ENCODE assay signal across 8 mouse cellular contexts in genomic region chr15:78900585-78901421, GRCm38 (mm10). TPM values are rescaled to one million over a fixed set of nuclear protein-coding genes. Genes with fewer than 3 reads are reported as not detected.
DNase-seq lines count a peak whose midpoint lies in the region; ATAC-seq and TF ChIP-seq lines count a peak whose summit lies in the region.

No protein-coding gene starts in this region.

- H3K9me3 ChIP-seq in forebrain, embryonic 14.5 days (replicated peaks; ENCODE audit: control insufficient read depth, low read length): no peaks in the 10 kb centered on the region
- H3K9me3 ChIP-seq in limb, embryonic 15.5 days: no peaks in the 10 kb centered on the region
- H3K9me3 ChIP-seq in neural tube, embryonic 14.5 days (ENCODE audit: control insufficient read depth, low read length): no peaks in the 10 kb centered on the region

- TF ChIP-seq POLR2A in thymus, adult 2 months (IDR thresholded peaks at IDR 0.05; ENCODE audit: control insufficient read depth, extremely low read depth, insufficient read depth, low read length, poor library complexity): no peak

- no peaks in the 10 kb centered on the region for H3K27me3 ChIP-seq in thymus, adult 2 months (ENCODE audit: control insufficient read depth, insufficient read depth, low read length)
- 0 out of 2 replicates have a peak, but pooled peaks cover 3% of the 10 kb centered on the region for H3K27me3 ChIP-seq in forebrain, embryonic 14.5 days (replicated peaks; ENCODE audit: control insufficient read depth, insufficient read depth, low read length)
- H3K27me3 ChIP-seq in limb, embryonic 15.5 days: no peaks in the 10 kb centered on the region
- H3K27me3 ChIP-seq in neural tube, embryonic 14.5 days (ENCODE audit: control insufficient read depth, insufficient read depth, low read length): 0 out of 2 replicates have a peak, but pooled peaks cover 2% of the 10 kb centered on the region

- peak overlapping the region; percentile 87 for H3K4me3 ChIP-seq in thymus, adult 2 months (ENCODE audit: control insufficient read depth, insufficient read depth, low read length)
- H3K4me3 ChIP-seq in forebrain, embryonic 14.5 days (ENCODE audit: low read depth, low read length): peak overlapping the region; percentile 46
- H3K4me3 ChIP-seq in limb, embryonic 15.5 days: peak overlapping the region; percentile 85
- peak overlapping the region; percentile 29 for H3K4me3 ChIP-seq in neural tube, embryonic 14.5 days (ENCODE audit: low read depth, low read length)

- no peak for ATAC-seq in forebrain, embryonic 14.5 days
- peak; percentile 3; the same call in 1 of the 2 replicates for ATAC-seq in limb, embryonic 15.5 days (ENCODE audit: insufficient number of reproducible peaks, low FRiP score, low TSS enrichment, low read depth)
- ATAC-seq in neural tube, embryonic 14.5 days (ENCODE audit: low read depth): no peak
- no peak for ATAC-seq in frontal cortex, adult (ENCODE audit: low TSS enrichment)

- 34% methylated on average over 18 of the region's 18 CpGs for WGBS in thymus, adult 2 months
- WGBS in forebrain, embryonic 14.5 days: 22% methylated on average over 18 of the region's 18 CpGs
- WGBS in limb, embryonic 15.5 days: 9% methylated on average over 18 of the region's 18 CpGs
- WGBS in neural tube, embryonic 14.5 days: 23% methylated on average over 18 of the region's 18 CpGs

- peaks cover 15% of the 10 kb centered on the region for H3K36me3 ChIP-seq in thymus, adult 2 months (ENCODE audit: control insufficient read depth, insufficient read depth, low read length)
- no peaks in the 10 kb centered on the region for H3K36me3 ChIP-seq in forebrain, embryonic 14.5 days (ENCODE audit: control insufficient read depth, insufficient read depth, low read length)
- peaks cover 37% of the 10 kb centered on the region for H3K36me3 ChIP-seq in limb, embryonic 15.5 days
- H3K36me3 ChIP-seq in neural tube, embryonic 14.5 days (ENCODE audit: control insufficient read depth, insufficient read depth, low read length): no peaks in the 10 kb centered on the region

- no peak for TF ChIP-seq CTCF in thymus, adult 2 months (IDR thresholded peaks at IDR 0.05; ENCODE audit: borderline replicate concordance, control insufficient read depth, extremely low read depth, insufficient read depth, low read length, poor library complexity)

- 0 out of 2 replicates have a peak overlapping the region, but pooled peaks have one; percentile 23 for H3K27ac ChIP-seq in thymus, adult 2 months (ENCODE audit: control insufficient read depth, insufficient read depth, low read length)
- H3K27ac ChIP-seq in forebrain, embryonic 14.5 days (ENCODE audit: low read depth, low read length): no peak overlapping the region
- peak overlapping the region; percentile 82 for H3K27ac ChIP-seq in limb, embryonic 15.5 days
- no peak overlapping the region for H3K27ac ChIP-seq in neural tube, embryonic 14.5 days (ENCODE audit: low read depth, low read length)

- peak overlapping the region; percentile 69 for H3K9ac ChIP-seq in forebrain, embryonic 14.5 days (ENCODE audit: low read length)
- peak overlapping the region; percentile 81 for H3K9ac ChIP-seq in limb, embryonic 15.5 days
- H3K9ac ChIP-seq in neural tube, embryonic 14.5 days (replicated peaks; ENCODE audit: low read depth, low read length): no peak overlapping the region; the same call in 1 of the 2 replicates

- H3K4me1 ChIP-seq in thymus, adult 2 months (replicated peaks; ENCODE audit: control insufficient read depth, insufficient read depth, low read length): peaks cover 50% of the 10 kb centered on the region
- H3K4me1 ChIP-seq in forebrain, embryonic 14.5 days (ENCODE audit: control insufficient read depth, insufficient read depth, low read length): peaks cover 4% of the 10 kb centered on the region; the same call in 1 of the 2 replicates
- H3K4me1 ChIP-seq in limb, embryonic 15.5 days: peaks cover 62% of the 10 kb centered on the region
- H3K4me1 ChIP-seq in neural tube, embryonic 14.5 days (ENCODE audit: control insufficient read depth, insufficient read depth, low read length): peaks cover 5% of the 10 kb centered on the region

- peak overlapping the region; percentile 88 for H3K4me2 ChIP-seq in forebrain, embryonic 14.5 days (ENCODE audit: low read length)
- H3K4me2 ChIP-seq in limb, embryonic 15.5 days: peak overlapping the region; percentile 76
- peak overlapping the region; percentile 57 for H3K4me2 ChIP-seq in neural tube, embryonic 14.5 days (ENCODE audit: low read depth, low read length)

- DNase-seq in thymus, adult 2 months: no peak
- DNase-seq in thymus, postnatal 0 days (ENCODE audit: low spot score): no peak
- DNase-seq in forebrain, embryonic 14.5 days (ENCODE audit: low spot score): no peak
- no peak for DNase-seq in cerebellum, adult 9-11 months
- no peak for DNase-seq in thymus, postnatal 36 days

RNA-seq across cellular contexts. Expression of gene Sh3bp1, which starts 1.2 kb away (rescaled TPM):
- polyA plus RNA-seq in thymus, adult 2 months (2012; rRNA removed): 371 and 412 TPM in 2 replicates
- 27.7 and 39.1 TPM in 2 replicates for polyA plus RNA-seq in thymus, postnatal 0 days (2015; fragmentation: Nextera tagmentation; extraction: Ambion mirVana)
- 4.2 and 5.8 TPM in 2 replicates for polyA plus RNA-seq in forebrain, embryonic 14.5 days (2014; fragmentation: Nextera tagmentation; extraction: Ambion mirVana)
- polyA plus RNA-seq in limb, embryonic 15.5 days (2015; fragmentation: Nextera tagmentation; extraction: Ambion mirVana): 55.2 and 61.1 TPM in 2 replicates
- polyA plus RNA-seq in neural tube, embryonic 14.5 days (2014; fragmentation: Nextera tagmentation; extraction: Ambion mirVana): 3.4 and 4.1 TPM in 2 replicates

RNA-seq across cellular contexts. Expression of gene Gm49510, which starts 1.3 kb away (rescaled TPM):
- polyA plus RNA-seq in thymus, adult 2 months (2012; rRNA removed): 0.08 and 0.14 TPM in 2 replicates
- 0.10 and 0.32 TPM in 2 replicates for polyA plus RNA-seq in thymus, postnatal 0 days (2015; fragmentation: Nextera tagmentation; extraction: Ambion mirVana)
- not detected in 2 replicates for polyA plus RNA-seq in forebrain, embryonic 14.5 days (2014; fragmentation: Nextera tagmentation; extraction: Ambion mirVana)
- polyA plus RNA-seq in limb, embryonic 15.5 days (2015; fragmentation: Nextera tagmentation; extraction: Ambion mirVana): 0.50 and 0.65 TPM in 2 replicates
- 0.21 TPM in 1 of 2 replicates, not detected in the other for polyA plus RNA-seq in neural tube, embryonic 14.5 days (2014; fragmentation: Nextera tagmentation; extraction: Ambion mirVana)

RNA-seq across cellular contexts. Expression of gene Pdxp, which starts 12.9 kb away (rescaled TPM):
- 72.0 and 94.8 TPM in 2 replicates for polyA plus RNA-seq in thymus, adult 2 months (2012; rRNA removed)
- polyA plus RNA-seq in thymus, postnatal 0 days (2015; fragmentation: Nextera tagmentation; extraction: Ambion mirVana): 16.3 and 16.5 TPM in 2 replicates
- polyA plus RNA-seq in forebrain, embryonic 14.5 days (2014; fragmentation: Nextera tagmentation; extraction: Ambion mirVana): 101 and 109 TPM in 2 replicates
- polyA plus RNA-seq in limb, embryonic 15.5 days (2015; fragmentation: Nextera tagmentation; extraction: Ambion mirVana): 13.0 and 15.0 TPM in 2 replicates
- 74.9 and 84.7 TPM in 2 replicates for polyA plus RNA-seq in neural tube, embryonic 14.5 days (2014; fragmentation: Nextera tagmentation; extraction: Ambion mirVana)

RNA-seq across cellular contexts. Expression of gene Gga1, which starts 23.8 kb away (rescaled TPM):
- polyA plus RNA-seq in thymus, adult 2 months (2012; rRNA removed): 137 and 155 TPM in 2 replicates
- polyA plus RNA-seq in thymus, postnatal 0 days (2015; fragmentation: Nextera tagmentation; extraction: Ambion mirVana): 42.4 and 42.5 TPM in 2 replicates
- 34.8 and 46.5 TPM in 2 replicates for polyA plus RNA-seq in forebrain, embryonic 14.5 days (2014; fragmentation: Nextera tagmentation; extraction: Ambion mirVana)
- polyA plus RNA-seq in limb, embryonic 15.5 days (2015; fragmentation: Nextera tagmentation; extraction: Ambion mirVana): 53.2 and 54.4 TPM in 2 replicates
- 31.7 and 37.1 TPM in 2 replicates for polyA plus RNA-seq in neural tube, embryonic 14.5 days (2014; fragmentation: Nextera tagmentation; extraction: Ambion mirVana)

RNA-seq across cellular contexts. Expression of gene Lgals1, which starts 25.7 kb away (rescaled TPM):
- 359 and 428 TPM in 2 replicates for polyA plus RNA-seq in thymus, adult 2 months (2012; rRNA removed)
- polyA plus RNA-seq in thymus, postnatal 0 days (2015; fragmentation: Nextera tagmentation; extraction: Ambion mirVana): 598 and 732 TPM in 2 replicates
- 89.0 and 98.0 TPM in 2 replicates for polyA plus RNA-seq in forebrain, embryonic 14.5 days (2014; fragmentation: Nextera tagmentation; extraction: Ambion mirVana)
- polyA plus RNA-seq in limb, embryonic 15.5 days (2015; fragmentation: Nextera tagmentation; extraction: Ambion mirVana): 2,795 and 2,816 TPM in 2 replicates
- 50.7 and 166 TPM in 2 replicates for polyA plus RNA-seq in neural tube, embryonic 14.5 days (2014; fragmentation: Nextera tagmentation; extraction: Ambion mirVana)

Comparison
In these comparisons a context has a peak if more than half of its experiments do, and no peak if none do; other contexts are left out.
1. H3K27ac ChIP-seq: peak in thymus, adult 2 months (single experiment) and limb, embryonic 15.5 days (single experiment); none in forebrain, embryonic 14.5 days (single experiment) and neural tube, embryonic 14.5 days (single experiment).
2. H3K4me3 ChIP-seq: peak in every context shown above with its lines; median percentile 87 in thymus, adult 2 months; 85 in limb, embryonic 15.5 days; 46 in forebrain, embryonic 14.5 days; 29 in neural tube, embryonic 14.5 days.
3. Peak in every context shown above with its lines, with median percentiles within 50 percentile points of each other: H3K4me2 ChIP-seq.